15 mouse cellular contexts compared by ENCODE assay signal in genomic region chr12:100375801-100376200, GRCm38 (mm10).
"Had no signal": no experiment of that assay in that cellular context is flagged by ENCODE, and none has a peak within 500 bp of the region (broad histone marks: within the 10 kb centered on the region; RNA-seq: fewer than 3 reads in every experiment).

No protein-coding gene starts in this region.

- DNase-seq: heart, postnatal 10 days; heart, postnatal 14 days; heart, postnatal 36 days; heart, postnatal 4 days; kidney, adult 11 months; kidney, adult 18-20 months; kidney, adult 2 months; kidney, adult 8-10 months; kidney, adult 9 months; kidney, postnatal 10 days; kidney, postnatal 14 days; kidney, postnatal 25 days; kidney, postnatal 36 days; layer of hippocampus, adult 9-11 months; layer of hippocampus, postnatal 36 days had no signal
